Mouse (Mus musculus) embryo, embryonic 9.5 days (tissue): Measurements from ENCODE around the gene Yipf2.

Experiments used
- DNase-seq: peaks from one replicate; pipeline ENCODE4 v3.0.0-alpha.2; 2017; ENCODE audit errors: extremely low spot score

Gene Yipf2

DNA sequence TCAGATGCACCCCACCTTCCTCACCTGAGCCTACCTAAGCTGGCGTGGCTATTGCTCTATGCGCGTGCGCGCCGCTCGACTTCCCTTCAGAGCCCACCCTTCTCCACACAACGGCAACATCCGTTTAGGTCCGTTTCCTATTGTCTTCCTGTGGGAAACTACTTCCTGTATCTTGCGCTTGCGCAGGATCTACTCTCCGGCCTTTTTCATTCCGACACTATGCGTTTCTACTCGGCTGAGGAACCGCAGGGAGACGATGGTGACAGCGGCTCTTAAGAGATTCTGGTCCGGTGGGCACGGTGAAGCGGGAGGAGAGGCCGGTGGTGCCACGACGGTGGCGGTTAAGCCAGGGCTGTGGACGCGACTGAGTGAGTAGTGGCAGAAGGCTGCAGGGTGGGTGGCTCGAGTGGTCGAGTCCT, at the start of gene Yipf2, which contains the start of gene Timm29:
Yipf2 (minus strand) TSS at position 126 of the 419 bp plus-strand sequence.
Timm29 (plus strand) TSS at position 20 of the 419 bp plus-strand sequence.
- DNase-seq: peak; percentile 93

DNA sequence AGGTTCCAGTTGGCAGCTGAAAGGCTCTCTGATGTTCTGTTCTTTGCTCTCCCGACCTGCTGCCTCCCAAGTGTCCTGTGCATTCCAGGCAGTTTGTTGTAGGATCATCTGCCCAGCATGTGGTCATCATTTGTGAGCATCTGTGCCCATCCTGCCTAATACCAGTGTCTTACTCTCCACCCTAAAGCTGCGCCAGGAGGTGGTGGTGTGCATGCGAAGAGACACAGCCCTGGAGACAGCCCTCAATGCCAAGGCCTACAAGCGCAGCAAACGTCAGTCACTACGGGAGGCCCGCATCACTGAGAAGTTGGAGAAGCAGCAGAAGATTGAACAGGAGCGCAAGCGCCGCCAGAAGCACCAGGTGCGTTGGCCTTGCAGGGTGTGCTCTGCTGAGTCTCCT, 46.4 kb upstream of the Yipf2 start:
- DNase-seq: no peak

- DNase-seq: no peak
These were observed 43.0 kb upstream of the Yipf2 start for GRCm38 (mm10) chr9:21635639-21636038.

DNA sequence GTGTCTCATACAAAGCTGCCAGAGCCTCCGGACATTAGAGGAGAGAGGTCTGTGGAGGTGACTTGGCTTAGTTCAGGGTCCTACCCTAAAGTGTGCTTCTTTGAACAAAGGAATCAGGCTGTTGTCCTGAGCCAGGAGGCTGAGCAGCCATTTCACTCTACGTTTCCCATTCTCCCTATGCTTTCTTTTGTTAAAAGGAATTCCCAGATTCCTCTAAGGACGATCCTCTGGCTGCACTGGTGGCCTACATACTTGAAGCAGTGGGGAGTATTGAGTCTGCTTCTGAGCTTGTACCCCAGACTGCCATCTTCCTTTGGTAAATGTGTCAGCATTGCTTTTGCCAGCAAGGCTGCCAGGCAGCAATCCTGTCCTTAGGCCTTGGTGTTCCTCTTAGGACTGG, 40.5 kb upstream of the Yipf2 start:
- DNase-seq: no peak

- peak; percentile 9 for DNase-seq
These were observed 38.0 kb upstream of the Yipf2 start for GRCm38 (mm10) chr9:21630673-21631072.

GRCm38 (mm10) chr9:21627145-21627795, 34.6 kb upstream of the Yipf2 start:
- no peak for DNase-seq

DNA sequence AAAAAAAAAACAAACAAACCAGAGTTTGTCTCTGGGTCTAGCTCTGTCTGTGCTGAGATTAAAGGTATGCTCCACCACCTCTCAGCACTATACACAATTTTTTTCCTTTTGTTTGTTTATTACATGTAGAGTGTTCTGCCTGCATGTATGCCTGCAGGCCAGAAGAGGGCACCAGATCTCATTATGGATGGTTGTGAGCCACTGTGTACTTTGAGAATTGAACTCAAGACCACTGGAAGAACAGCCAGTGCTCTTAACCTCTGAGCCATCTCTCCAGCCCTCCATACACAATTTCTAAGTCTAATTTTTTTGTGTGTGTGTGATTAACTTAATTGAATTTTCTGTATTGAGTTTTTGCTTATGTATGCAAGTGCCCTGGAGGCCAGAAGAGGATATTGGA, 33.9 kb upstream of the Yipf2 start:
- no peak for DNase-seq

GRCm38 (mm10) chr9:21625342-21626339, 33.0 kb upstream of the Yipf2 start:
- no peak for DNase-seq

DNA sequence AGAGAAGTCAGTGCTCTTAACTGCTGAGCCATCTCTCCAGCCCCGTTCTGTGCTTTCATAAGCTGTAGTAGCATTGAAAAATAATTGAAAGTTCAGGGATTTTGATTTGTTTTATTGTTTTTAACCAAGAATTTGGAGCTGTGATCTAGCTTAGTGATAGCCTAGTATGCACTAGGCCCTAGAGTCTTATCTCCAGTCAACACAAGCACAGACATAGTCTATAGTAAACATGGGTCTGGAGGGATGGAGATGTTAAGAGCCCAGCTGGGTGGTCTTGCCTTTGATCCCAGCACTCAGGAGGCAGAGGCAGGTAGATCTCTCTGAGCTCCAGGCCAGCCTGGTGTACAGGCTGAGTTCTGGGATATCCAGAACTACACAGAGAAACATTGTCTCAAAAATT, 30.0 kb upstream of the Yipf2 start:
- no peak for DNase-seq

- DNase-seq: no peak
These were observed 27.6 kb upstream of the Yipf2 start for GRCm38 (mm10) chr9:21620229-21620628.

GRCm38 (mm10) chr9:21617066-21617465, 24.4 kb upstream of the Yipf2 start:
- peak; percentile 40 for DNase-seq

GRCm38 (mm10) chr9:21616232-21616781, 23.7 kb upstream of the Yipf2 start:
- peak; percentile 95 for DNase-seq

GRCm38 (mm10) chr9:21615617-21616231, 23.1 kb upstream of the Yipf2 start, which contains the start of gene Smarca4:
Gene Smarca4 (plus strand): TSS chr9:21616169.
- DNase-seq: peak; percentile 100

DNA sequence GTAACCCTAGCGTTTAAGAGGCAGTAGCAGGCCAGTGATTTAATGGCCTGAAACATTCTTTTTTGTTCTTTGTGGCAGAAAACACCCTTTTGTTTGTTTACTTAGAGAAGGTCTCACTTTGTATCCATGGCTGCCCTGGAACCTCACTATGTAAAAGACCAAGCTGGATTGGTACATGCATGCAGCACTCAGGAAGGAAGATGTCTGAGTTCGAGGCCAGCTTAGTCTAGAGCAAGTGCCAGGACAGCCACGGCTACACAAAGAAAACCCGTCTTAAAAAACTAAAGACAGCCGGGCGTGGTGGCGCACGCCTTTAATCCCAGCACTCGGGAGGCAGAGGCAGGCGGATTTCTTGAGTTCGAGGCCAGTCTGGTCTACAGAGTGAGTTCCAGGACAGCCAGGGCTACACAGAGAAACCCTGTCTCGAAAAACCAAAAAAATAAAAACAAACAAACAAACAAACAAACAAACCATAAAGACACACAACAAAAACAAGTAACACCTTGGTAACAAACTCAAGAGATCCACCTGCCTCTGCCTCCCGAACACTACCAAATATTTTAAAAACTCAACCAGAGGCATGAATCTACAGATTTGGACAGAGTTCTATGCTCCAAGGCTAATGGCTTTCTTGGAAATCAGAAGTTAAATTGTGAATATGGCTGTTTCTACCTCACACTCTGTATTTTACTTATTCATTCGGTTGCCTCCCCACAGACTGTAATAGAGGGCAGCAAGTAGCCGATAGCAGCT, 22.4 kb upstream of the Yipf2 start:
- no peak for DNase-seq

GRCm38 (mm10) chr9:21609861-21610260, 17.2 kb upstream of the Yipf2 start:
- DNase-seq: no peak

- no peak for DNase-seq
These were observed 14.0 kb upstream of the Yipf2 start for GRCm38 (mm10) chr9:21606648-21607047.

GRCm38 (mm10) chr9:21605865-21606264, 13.2 kb upstream of the Yipf2 start:
- no peak for DNase-seq

GRCm38 (mm10) chr9:21604119-21604518, 11.5 kb upstream of the Yipf2 start:
- no peak for DNase-seq

DNA sequence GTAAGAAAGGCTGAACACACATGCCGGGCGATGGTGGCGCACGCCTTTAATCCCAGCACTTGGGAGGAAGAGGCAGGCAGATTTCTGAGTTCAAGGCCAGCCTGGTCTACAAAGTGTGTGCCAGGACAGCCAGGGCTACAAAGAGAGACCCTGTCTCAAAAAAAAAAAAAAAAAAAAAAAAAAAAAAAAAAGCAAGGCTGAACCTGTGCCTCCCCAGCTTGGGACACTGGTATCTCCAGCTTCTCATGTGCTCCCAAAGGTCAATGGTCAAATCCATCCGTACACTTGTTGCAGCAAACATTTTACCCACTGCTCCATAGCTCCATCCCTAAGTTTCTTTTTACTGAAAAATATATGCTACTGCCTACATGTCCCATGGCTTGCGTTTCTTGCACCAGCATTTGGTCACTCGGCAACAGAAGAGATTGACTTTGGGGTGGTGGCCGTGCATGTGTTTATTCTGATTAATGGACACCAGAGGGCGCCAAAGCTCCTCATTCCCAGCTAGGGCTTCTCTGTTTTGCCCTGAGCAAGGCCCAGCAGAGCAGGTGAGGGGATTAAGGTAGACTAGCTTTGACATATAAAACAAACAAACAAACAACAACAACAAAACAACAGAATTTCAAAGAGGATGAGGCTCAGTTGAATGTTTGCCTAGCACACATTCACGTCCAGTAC, 9.2 kb upstream of the Yipf2 start:
- DNase-seq: peak; percentile 74

- no peak for DNase-seq
These were observed 8.4 kb upstream of the Yipf2 start for GRCm38 (mm10) chr9:21601073-21601472.

- DNase-seq: no peak
These were observed 7.6 kb upstream of the Yipf2 start for GRCm38 (mm10) chr9:21600186-21600585.
